In the genomic region with DNA sequence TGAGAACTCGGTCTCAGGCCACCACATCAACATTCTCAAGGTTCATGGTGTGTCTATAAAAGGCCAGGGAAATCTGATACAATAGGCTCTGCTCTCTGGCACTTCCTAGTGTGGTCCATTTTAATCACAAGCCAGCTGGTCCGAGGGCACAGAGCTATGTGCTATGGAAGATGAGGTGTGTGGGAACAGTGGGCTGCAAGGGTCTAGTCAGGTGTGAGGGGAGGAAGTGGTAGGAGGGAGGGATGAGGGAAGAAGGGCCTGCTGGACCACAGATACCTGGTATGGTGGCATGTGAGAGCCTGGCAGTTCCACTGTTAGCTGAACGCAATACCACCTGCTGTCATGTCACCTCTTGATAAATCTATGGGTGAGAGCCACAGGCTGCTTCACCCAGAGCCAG, we compare ENCODE assay signal across 28 mouse cellular contexts. TPM values are rescaled to one million over a fixed set of nuclear protein-coding genes. Genes with fewer than 3 reads are reported as not detected.
DNase-seq lines count a peak whose midpoint lies in the region; ATAC-seq and TF ChIP-seq lines count a peak whose summit lies in the region.
"Had no signal": no experiment of that assay in that cellular context is flagged by ENCODE, and none has a peak within 500 bp of the region (broad histone marks: within the 10 kb centered on the region; RNA-seq: fewer than 3 reads in every experiment).

No protein-coding gene starts in this region.

- H3K27me3 ChIP-seq in heart, embryonic 15.5 days = no peaks in the 10 kb centered on the region
- no peaks in the 10 kb centered on the region for H3K27me3 ChIP-seq in heart, adult 2 months (ENCODE audit: control insufficient read depth, insufficient read depth, low read length)
- H3K27me3 ChIP-seq in stomach, postnatal 0 days (ENCODE audit: control insufficient read depth, insufficient read depth, low read length) = no peaks in the 10 kb centered on the region
- H3K27me3 ChIP-seq: CH12.LX; embryonic facial prominence, embryonic 12.5 days; embryonic facial prominence, embryonic 15.5 days; heart, embryonic 13.5 days; hindbrain, embryonic 13.5 days; intestine, embryonic 15.5 days; Patski had no signal

- DNase-seq in heart, adult 11 months = peak; percentile 85
- DNase-seq in heart, postnatal 10 days = no peak
- DNase-seq in heart, adult 2 months = no peak
- peak; percentile 56 for DNase-seq in 416B (ENCODE audit: low read depth)
- DNase-seq in stomach, postnatal 0 days (ENCODE audit: low spot score) = no peak
- no peak for DNase-seq in left cerebral cortex, adult 18-20 months (ENCODE audit: low spot score in 2 of 2)
- DNase-seq: adrenal gland, postnatal 10 days; adrenal gland, postnatal 36 days; B cell, adult 2 months; cerebellum, adult 18-20 months; cerebellum, adult 9-11 months; cerebellum, postnatal 25 days; forebrain, postnatal 0 days; gastrocnemius, adult 2 months; gastrocnemius, postnatal 14 days; heart, postnatal 14 days had no signal

- H3K9me3 ChIP-seq in heart, embryonic 15.5 days (replicated peaks) = no peaks in the 10 kb centered on the region
- H3K9me3 ChIP-seq in stomach, postnatal 0 days (ENCODE audit: control insufficient read depth, low read length) = no peaks in the 10 kb centered on the region
- H3K9me3 ChIP-seq: embryonic facial prominence, embryonic 12.5 days; embryonic facial prominence, embryonic 15.5 days; G1E; heart, embryonic 13.5 days; hindbrain, embryonic 10.5 days; hindbrain, embryonic 13.5 days; intestine, embryonic 15.5 days had no signal

- H3K9ac ChIP-seq in heart, embryonic 15.5 days = no peak overlapping the region
- no peak overlapping the region for H3K9ac ChIP-seq in heart, adult 2 months (ENCODE audit: low read depth, low read length)
- peak overlapping the region; percentile 13; the same call in 1 of the 2 replicates for H3K9ac ChIP-seq in stomach, postnatal 0 days (ENCODE audit: low read length)
- H3K9ac ChIP-seq: embryonic facial prominence, embryonic 12.5 days; embryonic facial prominence, embryonic 15.5 days; forebrain, postnatal 0 days; heart, embryonic 13.5 days; hindbrain, embryonic 13.5 days; intestine, embryonic 15.5 days had no signal

- no peak overlapping the region for H3K4me3 ChIP-seq in heart, embryonic 15.5 days
- H3K4me3 ChIP-seq in heart, adult 2 months = no peak overlapping the region
- H3K4me3 ChIP-seq in stomach, postnatal 0 days (ENCODE audit: low read depth, low read length) = no peak overlapping the region
- H3K4me3 ChIP-seq: embryonic facial prominence, embryonic 12.5 days; embryonic facial prominence, embryonic 15.5 days; heart, embryonic 13.5 days; hindbrain, embryonic 10.5 days; hindbrain, embryonic 13.5 days; intestine, embryonic 15.5 days had no signal

- intact Hi-C loops in heart, postnatal 10 days (cut with DNase I) = no loop called here
- intact Hi-C loops in heart, adult 2 months (cut with DNase I) = no loop called here

- 0 out of 2 replicates have a peak overlapping the region, but pooled peaks have one; percentile 5 for H3K27ac ChIP-seq in heart, embryonic 15.5 days
- no peak overlapping the region for H3K27ac ChIP-seq in heart, adult 2 months
- H3K27ac ChIP-seq in stomach, postnatal 0 days (replicated peaks) = no peak overlapping the region
- H3K27ac ChIP-seq: embryonic facial prominence, embryonic 12.5 days; embryonic facial prominence, embryonic 15.5 days; heart, embryonic 13.5 days; hindbrain, embryonic 10.5 days; hindbrain, embryonic 13.5 days; intestine, embryonic 15.5 days had no signal

- no peak overlapping the region; the same call in 1 of the 2 replicates for H3K4me2 ChIP-seq in heart, embryonic 15.5 days
- H3K4me2 ChIP-seq in stomach, postnatal 0 days (replicated peaks; ENCODE audit: low read depth) = no peak overlapping the region
- H3K4me2 ChIP-seq: embryonic facial prominence, embryonic 12.5 days; embryonic facial prominence, embryonic 15.5 days; heart, embryonic 13.5 days; hindbrain, embryonic 13.5 days; intestine, embryonic 15.5 days had no signal

- H3K36me3 ChIP-seq in heart, embryonic 15.5 days = no peaks in the 10 kb centered on the region
- peaks cover 13% of the 10 kb centered on the region for H3K36me3 ChIP-seq in heart, adult 2 months (ENCODE audit: control insufficient read depth, insufficient read depth, low read length)
- no peaks in the 10 kb centered on the region for H3K36me3 ChIP-seq in stomach, postnatal 0 days (ENCODE audit: control insufficient read depth, insufficient read depth, low read length)
- H3K36me3 ChIP-seq: embryonic facial prominence, embryonic 12.5 days; embryonic facial prominence, embryonic 15.5 days; heart, embryonic 13.5 days; hindbrain, embryonic 13.5 days; intestine, embryonic 15.5 days had no signal

- peaks cover 78% of the 10 kb centered on the region for H3K4me1 ChIP-seq in heart, embryonic 15.5 days (replicated peaks)
- peaks cover 31% of the 10 kb centered on the region for H3K4me1 ChIP-seq in heart, adult 2 months (ENCODE audit: control insufficient read depth, insufficient read depth, low read length)
- peaks cover 12% of the 10 kb centered on the region for H3K4me1 ChIP-seq in stomach, postnatal 0 days (replicated peaks; ENCODE audit: control insufficient read depth, insufficient read depth)

- ATAC-seq in heart, embryonic 15.5 days (replicated peaks; ENCODE audit: insufficient number of reproducible peaks, insufficient read depth, low FRiP score, low read depth) = no peak
- no peak for ATAC-seq in stomach, postnatal 0 days (ENCODE audit: low FRiP score, low TSS enrichment)
- ATAC-seq: forebrain, embryonic 14.5 days; forebrain, postnatal 0 days; hindbrain, embryonic 16.5 days; intestine, embryonic 15.5 days; Patski had no signal

- TF ChIP-seq CTCF in heart, adult 2 months (IDR thresholded peaks at IDR 0.05) = no peak
- TF ChIP-seq CTCF in stomach, postnatal 0 days (IDR thresholded peaks at IDR 0.05; ENCODE audit: low read depth) = no peak

- H3K79me2 ChIP-seq in heart, adult 2 months (replicated peaks; ENCODE audit: control insufficient read depth, insufficient read depth, low read length) = peaks cover 2% of the 10 kb centered on the region

- no peak for TF ChIP-seq EP300 in heart, adult 2 months (IDR thresholded peaks at IDR 0.05; ENCODE audit: insufficient read depth, low read depth, low read length)
- no peak for TF ChIP-seq EP300 in stomach, postnatal 0 days (optimal IDR thresholded peaks at IDR 0.05)

- WGBS in heart, embryonic 15.5 days = 44% methylated on average over 3 of the region's 3 CpGs
- WGBS in heart, adult 2 months = 60% methylated on average over 3 of the region's 3 CpGs
- 61% methylated on average over 3 of the region's 3 CpGs for WGBS in stomach, postnatal 0 days

- no peak for TF ChIP-seq POLR2A in heart, adult 2 months (IDR thresholded peaks at IDR 0.05; ENCODE audit: insufficient read depth, low read depth, low read length)

RNA-seq across cellular contexts. Expression of a gene that starts 4.8 kb away (rescaled TPM):
- total RNA-seq in heart, postnatal 10 days (2021) = 10 to 100 TPM; 15.5 to 21.9 TPM
- 9.9 and 11.4 TPM in 2 replicates for polyA plus RNA-seq in heart, embryonic 15.5 days (2015; fragmentation: Nextera tagmentation; extraction: Ambion mirVana)
- 10 to 100 TPM; 11.4 to 14.0 TPM for total RNA-seq in heart, adult 2 months (2021)
- 9.8 and 12.7 TPM in 2 replicates for polyA plus RNA-seq in heart, adult 2 months (2012; rRNA removed)
- 5.9 and 7.6 TPM in 2 replicates for polyA plus RNA-seq in stomach, postnatal 0 days (2015; fragmentation: Nextera tagmentation; extraction: Ambion mirVana)
- 10 to 100 TPM; 15.3 to 18.6 TPM for total RNA-seq in left cerebral cortex, adult 18-20 months (2021)

Comparison
In these comparisons a context has a peak if more than half of its experiments do, and no peak if none do; other contexts are left out.
1. DNase-seq: peak in heart, adult 11 months (single experiment) and 416B (single experiment); none in heart, postnatal 10 days (0 of 2), heart, adult 2 months (0 of 2), stomach, postnatal 0 days (single experiment) and left cerebral cortex, adult 18-20 months (0 of 2).